Mouse (Mus musculus) ES-CJ7 (cell line): ENCODE measurements at regions not wholly inside any gene's neighbourhood (a gene's known extent, or its start where the extent isn't known, plus 50 kb on each side); places are given as distances from the start of the nearest gene placed in this dataset.
A peak's percentile ranks its signal among the peaks of the same experiment; 100 is the strongest.

Experiments used
- DNase-seq: peaks from one replicate; pipeline ENCODE4 v3.0.0; 2011; ENCODE audit warnings: low read depth, low spot score

- DNase-seq, result peak; percentile 10
These were observed 372.4 kb downstream of the Pabpc4l start for GRCm38 (mm10) chr3:46075646-46076045.

GRCm38 (mm10) chr3:46054792-46055191, 393.2 kb downstream of the Pabpc4l start:
- DNase-seq, result no peak

DNA sequence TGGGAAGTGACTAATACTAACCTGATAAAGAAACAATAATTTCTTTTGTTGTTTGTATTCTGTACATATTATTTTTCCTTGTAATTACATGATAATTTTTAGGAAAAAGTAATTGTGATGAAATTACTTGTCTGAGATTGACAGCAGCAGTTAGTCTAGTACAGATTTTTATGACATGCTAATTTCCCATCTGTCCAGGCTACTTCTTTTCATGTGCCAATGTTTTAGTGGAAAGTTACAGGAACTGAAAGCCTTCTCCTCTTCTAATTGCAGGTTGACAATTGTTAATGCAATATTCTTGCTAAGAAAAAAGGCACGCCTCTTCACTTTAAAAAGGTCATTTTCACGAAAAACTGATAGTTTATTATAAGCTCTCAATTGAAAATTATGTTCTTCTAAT, 414.0 kb downstream of the Pabpc4l start:
- DNase-seq, result no peak
